Mouse (Mus musculus) brain, embryonic 14.5 days (tissue): Measurements from ENCODE around the gene Cd79b.

Source experiments
- CTCF ChIP-seq: fragments of 200-500 bp; IDR thresholded peaks from 2 replicates; pipeline ENCODE4 v1.5.1; 2012; ENCODE audit warnings: inconsistent platforms, mild to moderate bottlenecking, moderate library complexity, borderline replicate concordance; ENCODE audit not compliant: insufficient read depth, insufficient read length; ENCODE audit errors: extremely low read depth
- POLR2A ChIP-seq: fragments of 200-500 bp; IDR thresholded peaks from 2 replicates; pipeline ENCODE4 v1.6.1; 2012; ENCODE audit warnings: mild to moderate bottlenecking, inconsistent platforms, borderline replicate concordance; ENCODE audit not compliant: poor library complexity, insufficient read depth, insufficient read length, severe bottlenecking; ENCODE audit errors: extremely low read depth

DNA sequence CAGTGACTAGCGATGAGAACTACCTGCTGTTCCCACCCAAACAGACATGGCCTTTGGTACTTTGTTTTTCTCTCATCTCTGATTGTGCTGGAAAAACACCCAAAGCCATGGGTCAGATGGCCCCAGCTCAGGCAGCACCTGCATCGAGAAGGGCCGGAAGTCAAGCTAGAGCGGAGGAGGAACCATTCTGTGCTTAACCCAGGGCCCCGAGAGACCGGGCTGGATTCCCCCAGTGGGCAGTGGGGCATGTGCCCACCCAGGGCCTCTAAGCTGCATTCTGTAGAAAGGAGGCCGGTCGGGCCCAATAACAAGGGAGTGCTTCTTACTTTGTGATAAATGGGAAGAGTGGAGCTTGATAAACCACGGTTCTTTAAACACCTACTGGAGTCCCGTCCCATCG is 6.4 kb downstream of the Cd79b start:
- TF ChIP-seq POLR2A (no peak), CTCF (no peak)
